ENCODE assay signal across 16 mouse cellular contexts in the genomic region with DNA sequence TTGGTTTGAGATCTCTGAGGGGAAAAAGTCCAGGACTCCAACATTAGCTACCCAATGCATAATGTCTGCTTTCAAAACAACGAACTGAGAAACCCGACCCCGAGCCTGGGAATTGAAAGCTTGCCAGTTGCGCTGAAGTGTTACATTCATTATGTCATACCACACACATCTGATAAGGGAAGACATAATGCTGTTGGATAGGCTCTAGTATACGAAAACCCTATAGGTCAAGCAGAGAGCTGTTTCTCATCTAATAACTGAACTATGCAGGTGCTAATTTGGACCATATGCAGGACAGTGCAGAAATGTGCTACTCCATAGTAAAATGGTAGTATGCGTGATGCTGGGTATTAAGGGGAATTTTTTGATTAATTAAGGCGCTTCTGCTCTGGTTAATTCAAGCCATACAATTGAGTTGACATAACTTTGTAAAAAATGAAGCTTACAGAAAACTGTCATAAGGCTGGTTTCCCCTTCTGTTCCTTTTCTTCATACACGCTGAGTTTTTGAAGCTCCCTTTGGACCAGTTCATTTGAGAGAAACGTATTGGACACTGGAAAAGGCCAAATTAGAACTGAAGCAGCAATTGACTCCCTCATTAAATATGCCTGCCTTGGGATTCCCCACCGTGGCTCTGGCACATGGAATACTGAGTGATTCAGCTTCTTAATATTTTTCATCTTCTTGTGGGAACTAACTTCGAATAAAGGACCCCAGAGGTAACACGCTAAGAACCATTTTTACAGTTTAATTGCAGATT. TPM values are rescaled to one million over a fixed set of nuclear protein-coding genes. Genes with fewer than 3 reads are reported as not detected.
A peak's percentile ranks its signal among the peaks of the same experiment; 100 is the strongest.
DNase-seq lines count a peak whose midpoint lies in the region; ATAC-seq and TF ChIP-seq lines count a peak whose summit lies in the region.
"Had no signal": no experiment of that assay in that cellular context is flagged by ENCODE, and none has a peak within 500 bp of the region (broad histone marks: within the 10 kb centered on the region; RNA-seq: fewer than 3 reads in every experiment).

No protein-coding gene starts in this region.

- H3K27me3 ChIP-seq in lung, embryonic 16.5 days (ENCODE audit: control insufficient read depth, insufficient read depth, low read depth, low read length): no peaks in the 10 kb centered on the region
- H3K27me3 ChIP-seq in embryonic facial prominence, embryonic 14.5 days (replicated peaks; ENCODE audit: control insufficient read depth, insufficient read depth, low read length): no peaks in the 10 kb centered on the region
- H3K27me3 ChIP-seq: CH12.LX; neural tube, embryonic 13.5 days had no signal

- no peaks in the 10 kb centered on the region for H3K9me3 ChIP-seq in lung, embryonic 16.5 days (ENCODE audit: control insufficient read depth, low read length)
- H3K9me3 ChIP-seq in embryonic facial prominence, embryonic 14.5 days (ENCODE audit: control insufficient read depth, low read length): no peaks in the 10 kb centered on the region
- H3K9me3 ChIP-seq: neural tube, embryonic 13.5 days had no signal

- ATAC-seq in lung, embryonic 16.5 days (ENCODE audit: low read depth): peak; percentile 90
- ATAC-seq in embryonic facial prominence, embryonic 14.5 days (ENCODE audit: low read depth): peak; percentile 86

- H3K4me1 ChIP-seq in lung, embryonic 16.5 days (replicated peaks; ENCODE audit: control insufficient read depth, insufficient read depth, low read length): peaks cover 13% of the 10 kb centered on the region
- peaks cover 2% of the 10 kb centered on the region; the same call in 1 of the 2 replicates for H3K4me1 ChIP-seq in lung, adult 2 months (ENCODE audit: control insufficient read depth, insufficient read depth, low read length)
- H3K4me1 ChIP-seq in embryonic facial prominence, embryonic 14.5 days (ENCODE audit: control insufficient read depth, insufficient read depth, low read length): peaks cover 11% of the 10 kb centered on the region

- WGBS in lung, embryonic 16.5 days: 44% methylated on average over 12 of the region's 12 CpGs
- 67% methylated on average over 12 of the region's 12 CpGs for WGBS in lung, adult 2 months
- WGBS in embryonic facial prominence, embryonic 14.5 days: 38% methylated on average over 12 of the region's 12 CpGs

- no peak overlapping the region for H3K4me2 ChIP-seq in lung, embryonic 16.5 days (ENCODE audit: low read depth, low read length)
- H3K4me2 ChIP-seq in embryonic facial prominence, embryonic 14.5 days (ENCODE audit: low read depth, low read length): peak overlapping the region; percentile 3; the same call in 1 of the 2 replicates
- H3K4me2 ChIP-seq: heart, embryonic 11.5 days; neural tube, embryonic 13.5 days had no signal

- H3K27ac ChIP-seq in lung, embryonic 16.5 days (ENCODE audit: low read length): peak overlapping the region; percentile 66
- no peak overlapping the region for H3K27ac ChIP-seq in embryonic facial prominence, embryonic 14.5 days (replicated peaks; ENCODE audit: low read depth, low read length)
- H3K27ac ChIP-seq: neural tube, embryonic 13.5 days had no signal

- no peak overlapping the region for H3K9ac ChIP-seq in lung, embryonic 16.5 days (ENCODE audit: low read length)
- no peak overlapping the region for H3K9ac ChIP-seq in embryonic facial prominence, embryonic 14.5 days (ENCODE audit: low read depth, low read length)
- H3K9ac ChIP-seq: neural tube, embryonic 13.5 days had no signal

- no peaks in the 10 kb centered on the region for H3K36me3 ChIP-seq in lung, embryonic 16.5 days (ENCODE audit: control insufficient read depth, insufficient read depth, low read length)
- no peaks in the 10 kb centered on the region for H3K36me3 ChIP-seq in embryonic facial prominence, embryonic 14.5 days (ENCODE audit: control insufficient read depth, insufficient read depth, low read length)
- H3K36me3 ChIP-seq: neural tube, embryonic 13.5 days had no signal

- no peak overlapping the region for H3K4me3 ChIP-seq in lung, embryonic 16.5 days (ENCODE audit: low read length)
- no peak overlapping the region for H3K4me3 ChIP-seq in lung, adult 2 months (replicated peaks; ENCODE audit: extremely low read depth, low read depth, low read length)
- H3K4me3 ChIP-seq in embryonic facial prominence, embryonic 14.5 days (ENCODE audit: low read depth, low read length): no peak overlapping the region
- H3K4me3 ChIP-seq: neural tube, embryonic 13.5 days had no signal

- intact Hi-C loops in heart, postnatal 25 days (cut with DNase I): no loop called here

- no peak for DNase-seq in lung, adult 2 months
- peak; percentile 85 for DNase-seq in embryonic facial prominence, embryonic 14.5 days (ENCODE audit: low spot score)
- DNase-seq in hindlimb bud, embryonic 11.5 days (ENCODE audit: extremely low spot score, low read depth, low spot score): peak; percentile 44
- peak; percentile 20 for DNase-seq in retina, embryonic 14.5 days (ENCODE audit: low spot score)
- no peak for DNase-seq in right cerebral cortex, postnatal 25 days
- no peak for DNase-seq in heart, postnatal 25 days (ENCODE audit: low spot score)
- DNase-seq: adrenal gland, postnatal 25 days; cerebellum, adult 2 months; kidney, postnatal 10 days; layer of hippocampus, postnatal 36 days; right cerebral cortex, postnatal 4 days had no signal

- TF ChIP-seq CTCF in lung, adult 2 months (IDR thresholded peaks at IDR 0.05; ENCODE audit: insufficient read depth, low read length): no peak

- TF ChIP-seq POLR2A in lung, adult 2 months (IDR thresholded peaks at IDR 0.05; ENCODE audit: borderline replicate concordance, extremely low read depth, low read depth, low read length): no peak

RNA-seq across cellular contexts. Expression of a gene that starts 22.4 kb away (rescaled TPM):
- polyA plus RNA-seq in lung, embryonic 16.5 days (2015; fragmentation: Nextera tagmentation; extraction: Ambion mirVana): not detected in 2 replicates
- not detected in 2 replicates for polyA plus RNA-seq in lung, adult 2 months (2012; rRNA removed)
- polyA plus RNA-seq in embryonic facial prominence, embryonic 14.5 days (2014; fragmentation: Nextera tagmentation; extraction: Ambion mirVana): not detected in 2 replicates
- not detected for total RNA-seq in heart, postnatal 25 days (2021)
- total RNA-seq: adrenal gland, postnatal 25 days; CH12.LX; layer of hippocampus, postnatal 36 days had no signal
- polyA plus RNA-seq: cerebellum, adult 2 months; frontal cortex, adult 2 months; heart, embryonic 11.5 days; neural tube, embryonic 13.5 days had no signal

Comparison
In these comparisons a context has a peak if more than half of its experiments do, and no peak if none do; other contexts are left out.
1. DNase-seq: peak in embryonic facial prominence, embryonic 14.5 days (single experiment), hindlimb bud, embryonic 11.5 days (single experiment) and retina, embryonic 14.5 days (single experiment); none in lung, adult 2 months (single experiment), right cerebral cortex, postnatal 25 days (single experiment) and heart, postnatal 25 days (single experiment).